Mouse (Mus musculus) limb, embryonic 11.5 days (tissue): ENCODE measurements around the gene Cog7. TPM values are rescaled to one million over a fixed set of nuclear protein-coding genes. Genes with fewer than 3 reads are reported as not detected.

ENCODE experiments used
- ATAC-seq: fragments of 200-750 bp; cut with Nextera tagmentation; 2 replicates; pipeline ENCODE4 v1.8.0; 2017; ENCODE audit warnings: low read depth; ENCODE audit not compliant: insufficient number of reproducible peaks, low FRiP score, low TSS enrichment
- DNase-seq: peaks from one replicate; pipeline ENCODE4 v3.0.0-alpha.2; 2015; ENCODE audit warnings: low spot score
- H3K27ac ChIP-seq: fragments of 300-500 bp; sonication (generic); replicated peaks from 2 replicates; pipeline ENCODE4 v1.5.1; 2014; ENCODE audit warnings: low read depth, mild to moderate bottlenecking, low read length
- H3K27me3 ChIP-seq: fragments of 300-500 bp; sonication (generic); 2 replicates; pipeline ENCODE4 v1.6.1; 2014; ENCODE audit warnings: mild to moderate bottlenecking, low read length, mixed read lengths; ENCODE audit not compliant: control insufficient read depth, insufficient read depth
- H3K36me3 ChIP-seq: fragments of 300-500 bp; sonication (generic); 2 replicates; pipeline ENCODE4 v1.6.1; 2014; ENCODE audit warnings: mild to moderate bottlenecking, low read length, moderate library complexity, mixed read lengths; ENCODE audit not compliant: control insufficient read depth, insufficient read depth
- H3K4me1 ChIP-seq: fragments of 300-500 bp; sonication (generic); 2 replicates; pipeline ENCODE4 v1.6.1; 2014; ENCODE audit warnings: low read length, mixed read lengths; ENCODE audit not compliant: control insufficient read depth, insufficient read depth
- H3K4me2 ChIP-seq: fragments of 300-500 bp; sonication (generic); 2 replicates; pipeline ENCODE4 v1.6.1; 2014; ENCODE audit warnings: low read depth, mild to moderate bottlenecking, moderate library complexity; ENCODE audit not compliant: severe bottlenecking
- H3K4me3 ChIP-seq: fragments of 300-500 bp; sonication (generic); 2 replicates; pipeline ENCODE4 v1.5.1; 2014; ENCODE audit warnings: low read depth, low read length
- H3K9ac ChIP-seq: fragments of 300-500 bp; sonication (generic); 2 replicates; pipeline ENCODE4 v1.6.1; 2014; ENCODE audit warnings: mild to moderate bottlenecking, low read length
- H3K9me3 ChIP-seq: fragments of 300-500 bp; sonication (generic); 2 replicates; pipeline ENCODE4 v1.6.1; 2016; ENCODE audit warnings: low read length; ENCODE audit not compliant: control insufficient read depth
- WGBS: fragments of 180-500 bp; shearing (Covaris S2); extraction: QIAGEN DNeasy Blood & Tissue Kit; methylation state at CpG from one replicate; pipeline ENCODE4 v1.1.7; 2014; 5-methylcytosine and 5-hydroxymethylcytosine counted together
- polyA plus RNA-seq: library from polyadenylated mRNA; unstranded; fragments of >200 nt; fragmentation: Nextera tagmentation; extraction: Ambion mirVana; gene quantifications from 2 replicates; pipeline ENCODE4 v1.2.1, GENCODE M21; 2014

The Cog7 gene
- polyA plus RNA-seq, 1 experiment from 2014 or later: 20.8 TPM

- Histone ChIP-seq H3K4me3 (no peak overlapping the region), H3K27me3 (no peaks in the 10 kb centered on the region), H3K9me3 (no peaks in the 10 kb centered on the region), H3K4me2 (no peak overlapping the region), H3K27ac (no peak overlapping the region), H3K4me1 (no peaks in the 10 kb centered on the region), H3K9ac (no peak overlapping the region), H3K36me3 (no peaks in the 10 kb centered on the region)
- DNase-seq (no peak), ATAC-seq (no peak)
- 85% methylated on average over 7 of the region's 7 CpGs for whole genome bisulfite sequencing
Measured at GRCm38 (mm10) chr7:121835392-121835791, 146.1 kb downstream of the Cog7 start.

Other genes starting within 250 kb of the Cog7 start
- 0.14 TPM in 1 of 2 replicates, not detected in the other for gene Scnn1g, start 247.2 kb downstream of the Cog7 start, polyA plus RNA-seq
- gene Scnn1b, start 116.7 kb downstream of the Cog7 start, polyA plus RNA-seq: not detected in 2 replicates
- 90.2 and 108 TPM in 2 replicates for gene Gga2, start 39.5 kb upstream of the Cog7 start, polyA plus RNA-seq
- gene Ubfd1, start 85.5 kb upstream of the Cog7 start, polyA plus RNA-seq: 108 and 109 TPM in 2 replicates
- 17.1 and 17.8 TPM in 2 replicates for gene Ears2, start 85.6 kb upstream of the Cog7 start, polyA plus RNA-seq
- gene Ndufab1, start 120.2 kb upstream of the Cog7 start, polyA plus RNA-seq: 661 and 703 TPM in 2 replicates
- gene Palb2, start 151.3 kb upstream of the Cog7 start, polyA plus RNA-seq: 24.9 and 25.0 TPM in 2 replicates
- 118 and 122 TPM in 2 replicates for gene Dctn5, start 151.3 kb upstream of the Cog7 start, polyA plus RNA-seq
- gene Plk1, start 177.7 kb upstream of the Cog7 start, polyA plus RNA-seq: 155 and 161 TPM in 2 replicates
- not detected in 2 replicates for gene Ern2, start 204.5 kb upstream of the Cog7 start, polyA plus RNA-seq
- not detected in 2 replicates for gene Chp2, start 237.8 kb upstream of the Cog7 start, polyA plus RNA-seq